ENCODE assay signal across 9 mouse cellular contexts in genomic region chr11:77763673-77764340, GRCm38 (mm10). TPM values are rescaled to one million over a fixed set of nuclear protein-coding genes. Genes with fewer than 3 reads are reported as not detected.
DNase-seq lines count a peak whose midpoint lies in the region; ATAC-seq and TF ChIP-seq lines count a peak whose summit lies in the region.
"Had no signal": no experiment of that assay in that cellular context is flagged by ENCODE, and none has a peak within 500 bp of the region (broad histone marks: within the 10 kb centered on the region; RNA-seq: fewer than 3 reads in every experiment).

No protein-coding gene starts in this region.

- DNase-seq in A20 (ENCODE audit: low read depth, low spot score) (peak; percentile 55), G1E (ENCODE audit: low spot score) (peak; percentile 64)
- peak; percentile 83 for DNase-seq in embryo, embryonic 11 days
- DNase-seq in kidney, postnatal 0 days (ENCODE audit: low spot score): peak; percentile 53
- DNase-seq in retina, postnatal 1 day: peak; percentile 87
- peak; percentile 51 for DNase-seq in yolk sac, embryonic 10.5 days (ENCODE audit: low spot score)

- 5% methylated on average over 26 of the region's 26 CpGs for WGBS in heart, embryonic 13.5 days
- 7% methylated on average over 26 of the region's 26 CpGs for WGBS in kidney, postnatal 0 days
- WGBS in lung, embryonic 15.5 days: 4% methylated on average over 26 of the region's 26 CpGs

- no peak for TF ChIP-seq CTCF in G1E (IDR thresholded peaks at IDR 0.05; ENCODE audit: low read depth, low read length)
- no peak for TF ChIP-seq CTCF in kidney, postnatal 0 days (IDR thresholded peaks at IDR 0.05; ENCODE audit: low read depth)

- H3K4me3 ChIP-seq in G1E (ENCODE audit: low read depth, low read length): peak overlapping the region; percentile 83
- H3K4me3 ChIP-seq in heart, embryonic 13.5 days: peak overlapping the region; percentile 87
- H3K4me3 ChIP-seq in kidney, postnatal 0 days (replicated peaks; ENCODE audit: low read depth, low read length): peak overlapping the region; percentile 64
- H3K4me3 ChIP-seq in lung, embryonic 15.5 days: peak overlapping the region; percentile 89

- H3K27ac ChIP-seq in heart, embryonic 13.5 days (replicated peaks): peak overlapping the region; percentile 77
- H3K27ac ChIP-seq in kidney, postnatal 0 days: peak overlapping the region; percentile 88
- H3K27ac ChIP-seq in lung, embryonic 15.5 days: peak overlapping the region; percentile 91

- no peaks in the 10 kb centered on the region for H3K36me3 ChIP-seq in G1E (replicated peaks)
- no peaks in the 10 kb centered on the region for H3K36me3 ChIP-seq in heart, embryonic 13.5 days
- no peaks in the 10 kb centered on the region for H3K36me3 ChIP-seq in kidney, postnatal 0 days (ENCODE audit: insufficient read depth, low read length)
- no peaks in the 10 kb centered on the region for H3K36me3 ChIP-seq in lung, embryonic 15.5 days

- ATAC-seq in G1E (ENCODE audit: extremely low read depth, insufficient number of reproducible peaks, low FRiP score, poor library complexity, severe bottlenecking): 0 out of 2 replicates have a peak, but pooled peaks have one; percentile 8
- peak; percentile 28; the same call in 1 of the 2 replicates for ATAC-seq in heart, embryonic 13.5 days (ENCODE audit: extremely low read depth, insufficient number of reproducible peaks, low FRiP score, low TSS enrichment)
- ATAC-seq in kidney, postnatal 0 days (replicated peaks; ENCODE audit: low FRiP score, low read depth): peak; percentile 50
- peak; percentile 54; the same call in 1 of the 2 replicates for ATAC-seq in lung, embryonic 15.5 days (ENCODE audit: borderline replicate concordance, extremely low read depth, low FRiP score, low TSS enrichment)

- H3K9me3 ChIP-seq in G1E (replicated peaks): no peaks in the 10 kb centered on the region
- H3K9me3 ChIP-seq in heart, embryonic 13.5 days: no peaks in the 10 kb centered on the region
- H3K9me3 ChIP-seq in kidney, postnatal 0 days (replicated peaks; ENCODE audit: low read length): no peaks in the 10 kb centered on the region
- no peaks in the 10 kb centered on the region for H3K9me3 ChIP-seq in lung, embryonic 15.5 days

- H3K27me3 ChIP-seq in G1E (ENCODE audit: insufficient read depth, low read length): peaks cover 25% of the 10 kb centered on the region
- peaks cover 9% of the 10 kb centered on the region; the same call in 1 of the 2 replicates for H3K27me3 ChIP-seq in heart, embryonic 13.5 days (replicated peaks)
- H3K27me3 ChIP-seq in kidney, postnatal 0 days (ENCODE audit: insufficient read depth, low read length): no peaks in the 10 kb centered on the region
- H3K27me3 ChIP-seq in lung, embryonic 15.5 days: no peaks in the 10 kb centered on the region

- peaks cover 53% of the 10 kb centered on the region for H3K4me1 ChIP-seq in G1E (ENCODE audit: insufficient read depth, low read depth, low read length)
- peaks cover 40% of the 10 kb centered on the region for H3K4me1 ChIP-seq in heart, embryonic 13.5 days
- peaks cover 35% of the 10 kb centered on the region for H3K4me1 ChIP-seq in kidney, postnatal 0 days (replicated peaks; ENCODE audit: insufficient read depth, low read length)
- peaks cover 40% of the 10 kb centered on the region for H3K4me1 ChIP-seq in lung, embryonic 15.5 days

- H3K9ac ChIP-seq in heart, embryonic 13.5 days: peak overlapping the region; percentile 94
- H3K9ac ChIP-seq in kidney, postnatal 0 days (ENCODE audit: low read depth, low read length): peak overlapping the region; percentile 81
- peak overlapping the region; percentile 90 for H3K9ac ChIP-seq in lung, embryonic 15.5 days

- peak overlapping the region; percentile 86 for H3K4me2 ChIP-seq in heart, embryonic 13.5 days
- peak overlapping the region; percentile 84 for H3K4me2 ChIP-seq in kidney, postnatal 0 days (ENCODE audit: low read length)
- H3K4me2 ChIP-seq in lung, embryonic 15.5 days: peak overlapping the region; percentile 81

RNA-seq across cellular contexts. Expression of gene Myo18a, which starts 0.8 kb away (rescaled TPM):
- total RNA-seq in G1E (2014; fragmentation: Nextera tagmentation) (53.1 and 57.0 TPM in 2 replicates), G1E (2017) (28.8 and 32.7 TPM in 2 replicates)
- polyA plus RNA-seq in G1E (2012): 41.9 and 59.4 TPM in 2 replicates
- polyA plus RNA-seq in heart, embryonic 13.5 days (2015; fragmentation: Nextera tagmentation; extraction: Ambion mirVana): 94.9 and 100.0 TPM in 2 replicates
- 26.5 and 27.7 TPM in 2 replicates for polyA plus RNA-seq in kidney, postnatal 0 days (2015; fragmentation: Nextera tagmentation; extraction: Ambion mirVana)
- 37.8 and 46.2 TPM in 2 replicates for polyA plus RNA-seq in lung, embryonic 15.5 days (2015; fragmentation: Nextera tagmentation; extraction: Ambion mirVana)

RNA-seq across cellular contexts. Expression of gene Gm10277, which starts 23.7 kb away (rescaled TPM):
- total RNA-seq in G1E (2014; fragmentation: Nextera tagmentation) (not detected in 2 replicates), G1E (2017) (0.23 and 0.33 TPM in 2 replicates)
- not detected in 2 replicates for polyA plus RNA-seq in G1E (2012)
- polyA plus RNA-seq in heart, embryonic 13.5 days (2015; fragmentation: Nextera tagmentation; extraction: Ambion mirVana): 1.1 and 1.3 TPM in 2 replicates
- 0.34 and 0.40 TPM in 2 replicates for polyA plus RNA-seq in kidney, postnatal 0 days (2015; fragmentation: Nextera tagmentation; extraction: Ambion mirVana)
- polyA plus RNA-seq in lung, embryonic 15.5 days (2015; fragmentation: Nextera tagmentation; extraction: Ambion mirVana): 0.94 and 1.5 TPM in 2 replicates
- total RNA-seq: gastrocnemius, adult 8-10 months had no signal

RNA-seq across cellular contexts. Expression of gene Cryba1, which starts 38.7 kb away (rescaled TPM):
- total RNA-seq in G1E (2014; fragmentation: Nextera tagmentation) (not detected in 2 replicates), G1E (2017) (0.27 TPM in 1 of 2 replicates, not detected in the other)
- polyA plus RNA-seq in G1E (2012): not detected in 2 replicates
- polyA plus RNA-seq in heart, embryonic 13.5 days (2015; fragmentation: Nextera tagmentation; extraction: Ambion mirVana): 0.20 TPM in 1 of 2 replicates, not detected in the other
- not detected in 2 replicates for polyA plus RNA-seq in kidney, postnatal 0 days (2015; fragmentation: Nextera tagmentation; extraction: Ambion mirVana)
- not detected in 2 replicates for polyA plus RNA-seq in lung, embryonic 15.5 days (2015; fragmentation: Nextera tagmentation; extraction: Ambion mirVana)
- total RNA-seq: gastrocnemius, adult 8-10 months had no signal

Comparison
In these comparisons a context has a peak if more than half of its experiments do, and no peak if none do; other contexts are left out.
1. Peak in every context shown above with its lines: DNase-seq, ATAC-seq, H3K4me3 ChIP-seq and H3K27ac ChIP-seq.